15 mouse cellular contexts compared by ENCODE assay signal in genomic region chr7:133002271-133002670, GRCm38 (mm10).
"Had no signal": no experiment of that assay in that cellular context is flagged by ENCODE, and none has a peak within 500 bp of the region (broad histone marks: within the 10 kb centered on the region; RNA-seq: fewer than 3 reads in every experiment).

No protein-coding gene starts in this region.

- H3K4me3 ChIP-seq: left cerebral cortex, adult 2 months; limb, embryonic 10.5 days; liver, embryonic 15.5 days; midbrain, embryonic 10.5 days had no signal

- H3K4me2 ChIP-seq: liver, embryonic 11.5 days; liver, embryonic 15.5 days had no signal

- H3K9me3 ChIP-seq: limb, embryonic 10.5 days; liver, embryonic 15.5 days; midbrain, embryonic 10.5 days had no signal

- H3K27ac ChIP-seq: left cerebral cortex, adult 2 months; limb, embryonic 10.5 days; liver, embryonic 15.5 days; midbrain, embryonic 10.5 days; stomach, postnatal 0 days had no signal

- ATAC-seq: lung, postnatal 0 days had no signal

- H3K36me3 ChIP-seq: liver, embryonic 15.5 days had no signal

- DNase-seq: kidney, adult 18-20 months; kidney, postnatal 10 days; kidney, postnatal 4 days; lung, adult 2 months; lung, postnatal 4 days; midbrain, embryonic 14.5 days; right cerebral cortex, adult 18-20 months; thymus, postnatal 36 days had no signal

- H3K9ac ChIP-seq: liver, embryonic 15.5 days had no signal

- H3K27me3 ChIP-seq: liver, embryonic 15.5 days had no signal
